Mouse (Mus musculus): ENCODE data around the gene Nfib. TPM values are rescaled to one million over a fixed set of nuclear protein-coding genes. Genes with fewer than 3 reads are reported as not detected.

Nfib gene
- polyA plus RNA-seq, 1 experiment from 2014 or later, result 13.3 TPM

DNA sequence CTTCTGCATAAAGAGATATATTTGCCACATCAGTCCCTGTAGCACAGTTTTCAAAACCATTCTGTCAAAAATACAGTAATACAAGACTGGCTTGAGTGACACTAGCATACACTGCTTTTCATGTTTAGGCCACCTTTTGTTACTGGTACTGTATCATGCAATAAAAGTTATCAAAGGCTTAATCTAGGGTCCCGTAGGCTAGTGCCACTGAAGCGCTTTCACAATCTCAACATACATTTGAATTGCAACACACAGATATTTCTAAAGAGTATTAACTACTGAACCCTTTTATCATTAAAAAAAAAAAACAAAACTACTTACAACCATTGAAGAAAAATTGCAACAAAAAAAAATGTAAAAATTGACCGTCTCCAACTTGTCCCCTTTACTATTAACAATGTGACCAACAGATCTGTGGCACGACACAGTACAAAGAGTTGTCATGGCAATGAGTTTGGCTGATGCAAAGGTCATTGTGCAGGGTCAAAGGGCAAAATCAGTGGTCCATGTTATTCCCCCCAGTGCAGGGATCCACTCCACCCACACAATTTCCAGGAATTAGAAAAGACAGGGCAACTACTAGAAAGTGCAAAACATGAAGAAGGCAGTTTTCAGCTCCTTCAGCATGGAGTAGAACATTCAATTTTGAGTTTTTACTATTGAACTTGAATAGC lies 414.2 kb downstream of the Nfib start:
- TF ChIP-seq CTCF (IDR thresholded peaks at IDR 0.05; ENCODE audit: low read depth), result no peak
- DNase-seq (ENCODE audit: low spot score), result no peak
- Histone ChIP-seq H3K36me3 (ENCODE audit: insufficient read depth, low read length) (no peaks in the 10 kb centered on the region), H3K4me1 (replicated peaks; ENCODE audit: insufficient read depth, low read length) (0 out of 2 replicates have a peak, but pooled peaks cover 6% of the 10 kb centered on the region), H3K27ac (no peak overlapping the region), H3K27me3 (ENCODE audit: insufficient read depth, low read length) (no peaks in the 10 kb centered on the region), H3K9ac (ENCODE audit: low read depth, low read length) (no peak overlapping the region), H3K4me3 (replicated peaks; ENCODE audit: low read depth, low read length) (no peak overlapping the region), H3K4me2 (ENCODE audit: low read length) (no peak overlapping the region), H3K9me3 (replicated peaks; ENCODE audit: low read length) (no peaks in the 10 kb centered on the region)
- ATAC-seq (replicated peaks; ENCODE audit: low FRiP score, low read depth), result no peak
- WGBS, result 71% methylated on average over 4 of the region's 4 CpGs

- ATAC-seq (replicated peaks; ENCODE audit: low FRiP score, low read depth) (no peak), DNase-seq (ENCODE audit: low spot score) (no peak)
- no peak overlapping the region for H3K9ac ChIP-seq (ENCODE audit: low read depth, low read length)
- H3K4me1 ChIP-seq (replicated peaks; ENCODE audit: insufficient read depth, low read length), result 0 out of 2 replicates have a peak, but pooled peaks cover 6% of the 10 kb centered on the region
- TF ChIP-seq CTCF (IDR thresholded peaks at IDR 0.05; ENCODE audit: low read depth), result no peak
- no peak overlapping the region for H3K4me3 ChIP-seq (replicated peaks; ENCODE audit: low read depth, low read length)
- no peaks in the 10 kb centered on the region for H3K36me3 ChIP-seq (ENCODE audit: insufficient read depth, low read length)
- H3K27ac ChIP-seq, result no peak overlapping the region
- H3K9me3 ChIP-seq (replicated peaks; ENCODE audit: low read length), result no peaks in the 10 kb centered on the region
- WGBS, result 82% methylated on average over 9 of the region's 9 CpGs
- no peaks in the 10 kb centered on the region for H3K27me3 ChIP-seq (ENCODE audit: insufficient read depth, low read length)
- H3K4me2 ChIP-seq (ENCODE audit: low read length), result no peak overlapping the region
These were observed 414.9 kb downstream of the Nfib start for GRCm38 (mm10) chr4:82290623-82291022.

GRCm38 (mm10) chr4:82289596-82289995 lies 416.0 kb downstream of the Nfib start:
- TF ChIP-seq CTCF (IDR thresholded peaks at IDR 0.05; ENCODE audit: low read depth), result no peak
- WGBS, result 59% methylated on average over 7 of the region's 7 CpGs

DNA sequence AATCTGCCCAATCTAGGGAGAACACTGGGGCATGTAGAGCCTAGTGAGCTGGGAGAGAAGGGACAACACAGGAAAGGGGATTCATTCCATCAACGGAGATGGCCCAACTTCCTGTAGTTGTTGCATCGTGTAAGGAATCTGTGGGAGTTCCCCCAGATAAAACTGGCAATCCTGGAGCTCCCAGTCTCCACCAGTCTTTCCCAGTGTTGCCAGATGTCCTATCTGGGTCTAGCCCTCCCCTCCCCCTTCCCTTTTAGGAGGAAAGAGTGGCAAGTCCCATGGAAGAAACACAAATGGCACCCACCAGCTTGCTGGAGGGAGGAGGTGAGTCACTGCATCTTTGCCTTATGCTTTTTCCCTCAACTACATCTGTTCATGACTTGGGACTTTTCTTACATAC lies 417.4 kb downstream of the Nfib start:
- ATAC-seq (replicated peaks; ENCODE audit: low FRiP score, low read depth), result no peak
- WGBS, result 54% methylated on average over 2 of the region's 2 CpGs

More at GRCm38 (mm10) chr4:82289596-82289995, 416.0 kb downstream of the Nfib start:
- Histone ChIP-seq H3K9me3 (replicated peaks; ENCODE audit: low read length) (no peaks in the 10 kb centered on the region), H3K4me2 (ENCODE audit: low read length) (no peak overlapping the region), H3K27ac (no peak overlapping the region), H3K36me3 (ENCODE audit: insufficient read depth, low read length) (no peaks in the 10 kb centered on the region), H3K27me3 (ENCODE audit: insufficient read depth, low read length) (no peaks in the 10 kb centered on the region), H3K9ac (ENCODE audit: low read depth, low read length) (no peak overlapping the region), H3K4me1 (replicated peaks; ENCODE audit: insufficient read depth, low read length) (0 out of 2 replicates have a peak, but pooled peaks cover 6% of the 10 kb centered on the region), H3K4me3 (replicated peaks; ENCODE audit: low read depth, low read length) (no peak overlapping the region)
- DNase-seq (ENCODE audit: low spot score) (no peak), ATAC-seq (replicated peaks; ENCODE audit: low FRiP score, low read depth) (no peak)

GRCm38 (mm10) chr4:82287454-82287853 lies 418.1 kb downstream of the Nfib start:
- H3K4me1 ChIP-seq (replicated peaks; ENCODE audit: insufficient read depth, low read length), result 0 out of 2 replicates have a peak, but pooled peaks cover 6% of the 10 kb centered on the region
- no peaks in the 10 kb centered on the region for H3K36me3 ChIP-seq (ENCODE audit: insufficient read depth, low read length)
- no peak overlapping the region for H3K4me3 ChIP-seq (replicated peaks; ENCODE audit: low read depth, low read length)
- no peak overlapping the region for H3K4me2 ChIP-seq (ENCODE audit: low read length)
- 88% methylated on average over 2 of the region's 2 CpGs for WGBS
- H3K9ac ChIP-seq (ENCODE audit: low read depth, low read length), result no peak overlapping the region
- no peaks in the 10 kb centered on the region for H3K9me3 ChIP-seq (replicated peaks; ENCODE audit: low read length)
- H3K27me3 ChIP-seq (ENCODE audit: insufficient read depth, low read length), result no peaks in the 10 kb centered on the region
- no peak for TF ChIP-seq CTCF (IDR thresholded peaks at IDR 0.05; ENCODE audit: low read depth)
- DNase-seq (ENCODE audit: low spot score) (no peak), ATAC-seq (replicated peaks; ENCODE audit: low FRiP score, low read depth) (no peak)
- H3K27ac ChIP-seq, result no peak overlapping the region

More for the DNA sequence above, 417.4 kb downstream of the Nfib start:
- H3K4me2 ChIP-seq (ENCODE audit: low read length), result no peak overlapping the region
- H3K9ac ChIP-seq (ENCODE audit: low read depth, low read length), result no peak overlapping the region
- no peak overlapping the region for H3K27ac ChIP-seq
- no peaks in the 10 kb centered on the region for H3K9me3 ChIP-seq (replicated peaks; ENCODE audit: low read length)
- no peak overlapping the region for H3K4me3 ChIP-seq (replicated peaks; ENCODE audit: low read depth, low read length)
- H3K27me3 ChIP-seq (ENCODE audit: insufficient read depth, low read length), result no peaks in the 10 kb centered on the region
- no peaks in the 10 kb centered on the region for H3K36me3 ChIP-seq (ENCODE audit: insufficient read depth, low read length)
- DNase-seq (ENCODE audit: low spot score), result no peak
- TF ChIP-seq CTCF (IDR thresholded peaks at IDR 0.05; ENCODE audit: low read depth), result no peak
- 0 out of 2 replicates have a peak, but pooled peaks cover 6% of the 10 kb centered on the region for H3K4me1 ChIP-seq (replicated peaks; ENCODE audit: insufficient read depth, low read length)

- WGBS, result 93% methylated on average over 2 of the region's 2 CpGs
- no peaks in the 10 kb centered on the region for H3K27me3 ChIP-seq (ENCODE audit: insufficient read depth, low read length)
- peak; percentile 25 for TF ChIP-seq CTCF (IDR thresholded peaks at IDR 0.05; ENCODE audit: low read depth)
- H3K4me2 ChIP-seq (ENCODE audit: low read length), result no peak overlapping the region
- DNase-seq (ENCODE audit: low spot score) (no peak), ATAC-seq (replicated peaks; ENCODE audit: low FRiP score, low read depth) (no peak)
- no peaks in the 10 kb centered on the region for H3K9me3 ChIP-seq (replicated peaks; ENCODE audit: low read length)
- no peak overlapping the region for H3K27ac ChIP-seq
- H3K4me1 ChIP-seq (replicated peaks; ENCODE audit: insufficient read depth, low read length), result 0 out of 2 replicates have a peak, but pooled peaks cover 5% of the 10 kb centered on the region
- no peaks in the 10 kb centered on the region for H3K36me3 ChIP-seq (ENCODE audit: insufficient read depth, low read length)
- H3K9ac ChIP-seq (ENCODE audit: low read depth, low read length), result no peak overlapping the region
- H3K4me3 ChIP-seq (replicated peaks; ENCODE audit: low read depth, low read length), result no peak overlapping the region
These were observed 418.6 kb downstream of the Nfib start for GRCm38 (mm10) chr4:82286931-82287330.

All from kidney, postnatal 0 days (tissue).